Mouse (Mus musculus) kidney, postnatal 0 days (tissue): ENCODE data around the gene Krtap5-2. TPM values are rescaled to one million over a fixed set of nuclear protein-coding genes. Genes with fewer than 3 reads are reported as not detected.
A peak's percentile ranks its signal among the peaks of the same experiment; 100 is the strongest.
"Not testable (repeated sequence)": the region's sequence is repeated elsewhere in the genome, so short reads cannot be mapped to it uniquely, and the experiment has no call there.

ENCODE experiments used
- ATAC-seq: fragments of 200-750 bp; cut with Nextera tagmentation; replicated peaks from 2 replicates; pipeline ENCODE4 v1.8.0; 2017; ENCODE audit warnings: low read depth, moderate number of reproducible peaks, moderate TSS enrichment, moderate library complexity; ENCODE audit not compliant: low FRiP score
- DNase-seq: peaks from one replicate; pipeline ENCODE4 v3.0.0-alpha.2; 2016; ENCODE audit warnings: low spot score
- H3K27ac ChIP-seq: fragments of 300-500 bp; sonication (generic); 2 replicates; pipeline ENCODE4 v1.5.1; 2014; ENCODE audit warnings: mild to moderate bottlenecking
- H3K27me3 ChIP-seq: fragments of 300-500 bp; sonication (generic); 2 replicates; pipeline ENCODE4 v1.6.1; 2014; ENCODE audit warnings: low read length, mixed read lengths; ENCODE audit not compliant: insufficient read depth
- H3K36me3 ChIP-seq: fragments of 300-500 bp; sonication (generic); 2 replicates; pipeline ENCODE4 v1.6.1; 2014; ENCODE audit warnings: low read length, mixed read lengths; ENCODE audit not compliant: insufficient read depth
- H3K4me1 ChIP-seq: fragments of 300-500 bp; sonication (generic); replicated peaks from 2 replicates; pipeline ENCODE4 v1.6.1; 2014; ENCODE audit warnings: antibody characterized with exemption, low read length, mixed read lengths; ENCODE audit not compliant: insufficient read depth
- H3K4me2 ChIP-seq: fragments of 300-500 bp; sonication (generic); 2 replicates; pipeline ENCODE4 v1.6.1; 2014; ENCODE audit warnings: mild to moderate bottlenecking, low read length, moderate library complexity, mixed read lengths
- H3K4me3 ChIP-seq: fragments of 300-500 bp; sonication (generic); replicated peaks from 2 replicates; pipeline ENCODE4 v1.5.1; 2014; ENCODE audit warnings: low read depth, low read length
- H3K9ac ChIP-seq: fragments of 300-500 bp; sonication (generic); 2 replicates; pipeline ENCODE4 v1.6.1; 2014; ENCODE audit warnings: low read depth, low read length
- H3K9me3 ChIP-seq: fragments of 300-500 bp; sonication (generic); replicated peaks from 2 replicates; pipeline ENCODE4 v1.6.1; 2016; ENCODE audit warnings: low read length, inconsistent platforms, mixed read lengths
- CTCF ChIP-seq: IDR thresholded peaks from 2 replicates; pipeline ENCODE4 v1.5.1; 2016; ENCODE audit warnings: antibody characterized with exemption, low read depth, mild to moderate bottlenecking, moderate library complexity
- WGBS: fragments of 180-500 bp; shearing (Covaris S2); extraction: QIAGEN DNeasy Blood & Tissue Kit; methylation state at CpG from one replicate; pipeline ENCODE4 v1.1.7; 2014; 5-methylcytosine and 5-hydroxymethylcytosine counted together
- polyA plus RNA-seq: library from polyadenylated mRNA; unstranded; fragments of >200 nt; fragmentation: Nextera tagmentation; extraction: Ambion mirVana; gene quantifications from 2 replicates; pipeline ENCODE4 v1.2.1, GENCODE M21; 2015

The Krtap5-2 gene
- polyA plus RNA-seq, 1 experiment from 2014 or later, result not detected

DNA sequence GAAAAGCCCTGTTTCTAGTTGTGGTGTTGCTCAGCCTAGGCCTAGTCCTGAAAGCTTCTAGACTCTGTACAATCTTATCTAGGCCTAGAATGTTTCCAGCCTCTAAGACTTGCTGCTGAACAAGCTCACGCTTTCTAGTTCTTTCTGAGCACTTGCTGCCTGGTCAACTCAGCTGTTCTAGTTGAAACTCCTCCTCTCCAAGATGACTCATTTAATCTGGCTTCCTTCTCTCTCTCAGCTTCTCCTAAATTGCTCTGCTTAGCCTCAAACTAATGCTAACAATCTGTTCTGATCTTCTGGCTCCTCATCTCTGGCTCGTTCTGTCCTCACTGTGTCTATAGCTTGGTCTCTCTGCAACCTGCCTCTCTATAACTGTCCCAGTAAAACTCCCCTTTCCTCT lies 22.9 kb upstream of the Krtap5-2 start:
- no peaks in the 10 kb centered on the region for H3K9me3 ChIP-seq
- DNase-seq (no peak), ATAC-seq (no peak)
- no peak for TF ChIP-seq CTCF
- no peaks in the 10 kb centered on the region for H3K36me3 ChIP-seq
- H3K4me1 ChIP-seq, result no peaks in the 10 kb centered on the region
- H3K27me3 ChIP-seq, result no peaks in the 10 kb centered on the region
- no peak overlapping the region for H3K27ac ChIP-seq
- H3K9ac ChIP-seq, result no peak overlapping the region
- H3K4me2 ChIP-seq, result no peak overlapping the region
- no peak overlapping the region for H3K4me3 ChIP-seq
- WGBS, result 82% methylated on average over 2 of the region's 2 CpGs

DNA sequence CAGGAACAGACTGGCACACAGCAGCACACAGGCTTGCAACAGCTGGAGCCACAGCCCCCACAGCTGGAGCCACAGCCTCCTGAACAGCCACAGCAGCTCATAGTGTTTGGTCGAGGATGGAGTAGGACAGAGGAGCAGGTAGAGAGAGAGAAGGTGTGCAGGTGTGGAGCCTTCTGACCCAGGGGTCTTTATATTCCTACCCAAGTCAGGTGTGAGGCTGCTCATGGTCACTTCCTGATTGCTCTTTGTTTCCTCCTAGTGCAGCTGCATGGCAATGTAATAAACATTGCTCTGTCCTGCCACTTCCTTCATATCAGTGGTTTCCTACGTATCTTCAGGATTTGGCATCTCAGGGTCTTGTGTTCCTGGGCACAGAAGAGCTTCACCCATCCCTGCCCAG lies 14.5 kb upstream of the Krtap5-2 start, which contains the start of gene Gm10153:
Gm10153 (minus strand) TSS at position 101 of the 400 bp plus-strand sequence.
- H3K9me3 ChIP-seq, result no peaks in the 10 kb centered on the region
- no peak for DNase-seq
- no peak within 1 kb of the TSS for H3K9ac ChIP-seq
- 36% methylated on average over 2 of the region's 2 CpGs for WGBS
- H3K27me3 ChIP-seq, result no peaks in the 10 kb centered on the region
- H3K4me3 ChIP-seq, result no peak within 1 kb of the TSS
- no peaks in the 10 kb centered on the region for H3K36me3 ChIP-seq
- no peak within 1 kb of the TSS for H3K4me2 ChIP-seq
- ATAC-seq, result no peak
- no peak for TF ChIP-seq CTCF
- H3K27ac ChIP-seq, result no peak within 1 kb of the TSS
- H3K4me1 ChIP-seq, result no peaks in the 10 kb centered on the region

DNA sequence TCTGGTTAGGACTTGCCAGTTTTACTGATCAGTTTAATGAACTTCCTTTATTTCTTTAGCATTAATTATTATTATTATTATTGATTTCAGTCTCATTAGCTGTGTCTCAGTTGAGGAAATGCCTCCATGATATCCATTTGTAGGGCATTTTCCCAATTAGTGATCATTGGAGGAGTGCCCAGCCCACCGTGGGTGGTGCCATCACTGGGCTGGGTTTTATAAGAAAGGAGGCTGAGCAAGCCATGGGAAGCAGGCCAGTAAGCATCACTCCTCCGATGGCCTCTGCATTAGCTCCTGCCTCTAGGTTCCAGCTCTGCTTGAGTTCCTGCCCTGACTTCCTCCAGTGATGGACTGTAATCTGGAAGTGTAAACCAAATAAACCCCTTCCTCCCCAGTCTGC lies 12.4 kb upstream of the Krtap5-2 start:
- Histone ChIP-seq H3K4me2 (no peak overlapping the region), H3K9me3 (no peaks in the 10 kb centered on the region), H3K36me3 (no peaks in the 10 kb centered on the region), H3K9ac (no peak overlapping the region), H3K27me3 (no peaks in the 10 kb centered on the region), H3K4me3 (no peak overlapping the region), H3K4me1 (no peaks in the 10 kb centered on the region), H3K27ac (no peak overlapping the region)
- TF ChIP-seq CTCF, result no peak
- 67% methylated on average over 2 of the region's 2 CpGs for WGBS
- ATAC-seq (no peak), DNase-seq (no peak)

DNA sequence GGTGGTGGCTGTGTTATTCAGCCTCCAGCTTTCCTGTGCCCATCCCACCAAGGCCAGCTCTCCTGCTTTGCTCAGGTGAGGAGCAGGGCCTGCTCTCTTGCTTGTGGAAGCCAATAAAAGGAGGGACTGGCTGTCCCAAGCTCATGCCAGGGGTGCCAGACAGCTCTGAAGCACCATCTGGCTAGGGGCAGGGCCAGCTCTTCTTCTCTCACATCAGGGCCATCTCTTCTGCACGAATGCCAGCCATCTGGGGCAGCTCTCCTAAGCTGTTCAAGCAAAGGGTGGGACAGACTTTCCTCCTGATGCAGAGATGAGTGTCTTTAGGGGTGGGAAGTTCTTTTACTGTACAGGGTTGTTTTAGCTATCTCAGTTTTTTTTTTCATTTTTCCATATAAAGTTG lies 5.2 kb upstream of the Krtap5-2 start:
- Histone ChIP-seq H3K4me3 (no peak overlapping the region), H3K27me3 (no peaks in the 10 kb centered on the region), H3K4me1 (no peaks in the 10 kb centered on the region), H3K36me3 (no peaks in the 10 kb centered on the region), H3K9me3 (no peaks in the 10 kb centered on the region), H3K4me2 (no peak overlapping the region), H3K9ac (no peak overlapping the region), H3K27ac (no peak overlapping the region)
- TF ChIP-seq CTCF, result no peak
- ATAC-seq (no peak), DNase-seq (no peak)
- 55% methylated on average over 1 of the region's 1 CpGs for WGBS

DNA sequence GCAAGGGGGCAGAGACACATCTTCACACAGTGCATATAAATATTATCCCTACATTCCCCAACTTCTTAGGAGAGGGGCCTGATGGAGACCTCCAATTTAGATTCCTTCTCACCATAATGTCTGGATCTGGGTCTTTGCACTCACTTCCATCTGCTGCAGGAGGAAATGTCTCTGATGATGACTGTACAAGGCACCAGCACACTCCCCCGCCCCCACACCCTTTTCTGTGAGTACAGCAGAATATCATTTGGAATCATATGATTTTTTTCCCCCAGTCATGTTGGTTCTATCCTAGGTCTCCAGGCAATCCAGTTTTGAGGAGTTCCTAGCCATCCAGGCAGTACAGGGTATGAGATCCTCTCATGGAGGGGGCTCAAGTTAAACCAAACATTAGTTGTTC lies 2.9 kb upstream of the Krtap5-2 start:
- Histone ChIP-seq H3K4me1 (no peaks in the 10 kb centered on the region), H3K4me3 (no peak overlapping the region), H3K9me3 (no peaks in the 10 kb centered on the region), H3K27me3 (no peaks in the 10 kb centered on the region), H3K27ac (no peak overlapping the region), H3K36me3 (no peaks in the 10 kb centered on the region), H3K4me2 (no peak overlapping the region), H3K9ac (no peak overlapping the region)
- no peak for TF ChIP-seq CTCF
- no peak for DNase-seq
- 93% methylated on average over 1 of the region's 1 CpGs for WGBS
- ATAC-seq, result no peak

DNA sequence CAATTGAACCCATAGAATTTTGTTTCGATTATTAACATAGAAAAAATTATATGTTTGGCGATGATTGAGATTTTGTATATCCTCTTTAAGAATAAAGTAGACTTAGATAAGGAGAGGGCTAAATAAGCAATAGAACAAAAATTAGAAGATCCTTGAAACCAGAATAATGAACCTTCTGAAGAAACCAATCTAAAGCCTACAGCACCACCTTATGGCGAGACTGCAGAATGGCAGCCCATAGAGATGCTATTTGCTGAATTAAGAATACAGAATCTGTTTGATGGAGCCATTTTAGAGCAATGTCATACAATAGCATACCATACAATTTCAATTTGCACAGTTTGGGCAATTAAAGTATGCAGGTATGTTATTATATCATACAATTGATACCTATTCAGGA lies 6.0 kb downstream of the Krtap5-2 start:
- Histone ChIP-seq H3K4me2 (no peak overlapping the region), H3K4me3 (no peak overlapping the region), H3K27me3 (no peaks in the 10 kb centered on the region), H3K9ac (no peak overlapping the region), H3K27ac (no peak overlapping the region), H3K4me1 (no peaks in the 10 kb centered on the region), H3K36me3 (no peaks in the 10 kb centered on the region), H3K9me3 (no peaks in the 10 kb centered on the region)
- DNase-seq (peak; percentile 51), ATAC-seq (no peak)
- TF ChIP-seq CTCF, result peak; percentile 75
- whole genome bisulfite sequencing, result 48% methylated on average over 3 of the region's 3 CpGs

DNA sequence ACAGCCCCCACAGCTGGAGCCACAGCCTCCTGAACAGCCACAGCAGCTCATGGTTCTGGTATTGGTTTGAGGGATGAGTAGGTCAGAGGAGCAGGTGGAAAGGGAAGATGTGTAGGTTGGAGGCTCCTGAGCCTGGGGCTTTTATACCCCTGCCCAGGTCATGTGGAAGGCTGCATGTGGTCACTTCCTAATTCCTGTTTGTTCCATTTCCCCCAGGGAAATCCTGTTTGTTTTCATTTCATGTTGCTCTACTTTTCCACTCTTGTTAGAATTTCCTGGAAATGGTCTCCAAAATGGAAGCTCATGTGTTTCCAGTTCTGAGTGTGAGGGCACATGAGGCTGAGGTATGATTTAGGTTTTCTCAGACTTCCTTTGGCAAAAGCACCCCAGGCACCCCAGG lies 10.2 kb downstream of the Krtap5-2 start, which contains the start of gene Gm4553:
Gm4553 (minus strand) TSS at position 101 of the 400 bp plus-strand sequence.
- not testable (repeated sequence) for H3K4me2 ChIP-seq, H3K4me3 ChIP-seq, H3K9me3 ChIP-seq, ATAC-seq, DNase-seq, H3K9ac ChIP-seq, H3K27me3 ChIP-seq, H3K4me1 ChIP-seq, H3K36me3 ChIP-seq, H3K27ac ChIP-seq
